Mouse (Mus musculus): ENCODE results near the gene Sdsl. TPM values are rescaled to one million over a fixed set of nuclear protein-coding genes. Genes with fewer than 3 reads are reported as not detected.
A peak's percentile ranks its signal among the peaks of the same experiment; 100 is the strongest.

Gene Sdsl
- polyA plus RNA-seq, 1 experiment from 2014 or later = 14.1 TPM

DNA sequence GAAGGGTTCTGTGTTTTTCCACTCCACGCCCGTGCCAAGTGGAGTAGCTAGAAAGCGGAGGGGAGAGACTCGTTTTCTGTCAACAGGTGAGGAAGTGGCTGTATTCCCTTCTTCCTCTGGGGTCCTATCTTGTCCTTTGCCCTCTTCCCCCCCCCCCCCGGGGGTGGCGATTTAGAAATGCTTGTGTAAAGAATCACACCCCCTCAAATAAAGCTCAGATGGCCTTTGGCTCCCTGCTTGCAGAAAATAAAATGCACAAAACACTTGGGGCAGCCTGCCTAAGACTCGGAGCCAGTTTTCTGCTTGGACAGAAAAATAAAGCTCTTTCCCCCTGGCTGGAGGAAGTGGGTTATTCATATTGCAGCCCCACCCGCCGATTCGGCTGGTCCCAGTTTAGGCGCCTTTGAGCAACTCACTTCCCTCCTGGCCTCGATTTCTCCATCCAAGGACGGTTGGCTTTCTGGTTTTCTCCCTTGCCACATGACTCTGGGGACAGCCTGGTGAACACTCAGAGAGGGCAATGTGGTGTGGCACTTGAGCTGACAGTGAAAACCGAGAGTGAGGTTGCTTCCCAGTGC is 39.1 kb upstream of the Sdsl start:
- Histone ChIP-seq H3K27ac (replicated peaks in 1 of 2; ENCODE audit: control insufficient read depth in 1 of 2, insufficient read depth in 1 of 2, low read depth in 2 of 2, low read length in 2 of 2) (no peak overlapping the region), H3K9me3 (ENCODE audit: control insufficient read depth, low read length) (no peaks in the 10 kb centered on the region; the same call in 1 of the 2 replicates), H3K36me3 (ENCODE audit: control insufficient read depth, insufficient read depth, low read length) (no peaks in the 10 kb centered on the region), H3K27me3 (ENCODE audit: control insufficient read depth, insufficient read depth, low read length) (no peaks in the 10 kb centered on the region), H3K4me2 (ENCODE audit: low read length) (peak overlapping the region; percentile 82), H3K9ac (ENCODE audit: low read length) (peak overlapping the region; percentile 70), H3K4me1 (ENCODE audit: control insufficient read depth in 2 of 2, insufficient read depth in 2 of 2, low read length in 2 of 2) (peaks cover 17 to 36% of the 10 kb centered on the region in 2 experiments; a peak in 3 of 4 replicates), H3K4me3 (ENCODE audit: control insufficient read depth in 1 of 2, insufficient read depth in 1 of 2, low read depth in 1 of 2, low read length in 2 of 2) (peak overlapping the region; percentile 57 to 79)
- no peak for ATAC-seq (ENCODE audit: insufficient number of reproducible peaks, insufficient read depth, low FRiP score, low read depth)
- WGBS = 29% methylated on average over 14 of the region's 14 CpGs

- no peaks in the 10 kb centered on the region for H3K27me3 ChIP-seq (ENCODE audit: control insufficient read depth, insufficient read depth, low read length)
- peak; percentile 88 for ATAC-seq (ENCODE audit: insufficient number of reproducible peaks, insufficient read depth, low FRiP score, low read depth)
- no peak within 1 kb of the TSS for H3K27ac ChIP-seq (replicated peaks in 1 of 2; ENCODE audit: control insufficient read depth in 1 of 2, insufficient read depth in 1 of 2, low read depth in 2 of 2, low read length in 2 of 2)
- peak within 1 kb of the TSS; percentile 70 for H3K9ac ChIP-seq (ENCODE audit: low read length)
- WGBS = 2% methylated on average over 36 of the region's 36 CpGs
- peak within 1 kb of the TSS; percentile 57 to 79 for H3K4me3 ChIP-seq (ENCODE audit: control insufficient read depth in 1 of 2, insufficient read depth in 1 of 2, low read depth in 1 of 2, low read length in 2 of 2)
- H3K9me3 ChIP-seq (ENCODE audit: control insufficient read depth, low read length) = no peaks in the 10 kb centered on the region; the same call in 1 of the 2 replicates
- peak within 1 kb of the TSS; percentile 82 for H3K4me2 ChIP-seq (ENCODE audit: low read length)
- no peaks in the 10 kb centered on the region for H3K36me3 ChIP-seq (ENCODE audit: control insufficient read depth, insufficient read depth, low read length)
- peaks cover 12 to 35% of the 10 kb centered on the region in 2 experiments; a peak in 3 of 4 replicates for H3K4me1 ChIP-seq (ENCODE audit: control insufficient read depth in 2 of 2, insufficient read depth in 2 of 2, low read length in 2 of 2)
Observed at GRCm38 (mm10) chr5:120510982-120511642, 38.5 kb upstream of the Sdsl start, which contains the start of gene Slc8b1. Slc8b1 (plus strand) TSS chr5:120511168.

DNA sequence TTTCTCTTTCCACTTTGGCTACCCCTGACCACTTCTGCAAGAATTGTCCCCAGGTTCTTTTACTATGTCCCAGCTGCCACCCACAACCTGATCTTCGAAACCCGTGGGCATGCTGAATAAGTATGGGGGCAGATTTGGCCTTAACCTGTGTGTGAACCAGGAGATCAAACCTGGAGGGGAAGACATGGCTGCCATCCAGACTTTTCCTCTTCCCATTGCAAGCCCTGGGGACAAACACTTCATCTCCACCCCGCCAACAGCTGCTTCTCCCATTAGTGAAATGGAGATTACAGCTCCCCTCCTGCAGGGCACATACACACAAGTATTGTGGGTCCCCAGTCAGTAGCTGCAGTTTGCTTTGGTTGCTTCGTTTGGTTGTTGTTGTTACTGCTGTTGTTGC is 34.7 kb upstream of the Sdsl start:
- WGBS = 68% methylated on average over 4 of the region's 4 CpGs
- Histone ChIP-seq H3K27ac (replicated peaks in 1 of 2; ENCODE audit: control insufficient read depth in 1 of 2, insufficient read depth in 1 of 2, low read depth in 2 of 2, low read length in 2 of 2) (no peak overlapping the region), H3K4me2 (ENCODE audit: low read length) (no peak overlapping the region), H3K9me3 (ENCODE audit: control insufficient read depth, low read length) (no peaks in the 10 kb centered on the region; the same call in 1 of the 2 replicates), H3K4me1 (ENCODE audit: control insufficient read depth in 2 of 2, insufficient read depth in 2 of 2, low read length in 2 of 2) (peaks cover 6 to 25% of the 10 kb centered on the region in 2 experiments), H3K27me3 (ENCODE audit: control insufficient read depth, insufficient read depth, low read length) (no peaks in the 10 kb centered on the region), H3K36me3 (ENCODE audit: control insufficient read depth, insufficient read depth, low read length) (no peaks in the 10 kb centered on the region), H3K9ac (ENCODE audit: low read length) (no peak overlapping the region), H3K4me3 (ENCODE audit: control insufficient read depth in 1 of 2, insufficient read depth in 1 of 2, low read depth in 1 of 2, low read length in 2 of 2) (no peak overlapping the region)
- ATAC-seq (ENCODE audit: insufficient number of reproducible peaks, insufficient read depth, low FRiP score, low read depth) = no peak

DNA sequence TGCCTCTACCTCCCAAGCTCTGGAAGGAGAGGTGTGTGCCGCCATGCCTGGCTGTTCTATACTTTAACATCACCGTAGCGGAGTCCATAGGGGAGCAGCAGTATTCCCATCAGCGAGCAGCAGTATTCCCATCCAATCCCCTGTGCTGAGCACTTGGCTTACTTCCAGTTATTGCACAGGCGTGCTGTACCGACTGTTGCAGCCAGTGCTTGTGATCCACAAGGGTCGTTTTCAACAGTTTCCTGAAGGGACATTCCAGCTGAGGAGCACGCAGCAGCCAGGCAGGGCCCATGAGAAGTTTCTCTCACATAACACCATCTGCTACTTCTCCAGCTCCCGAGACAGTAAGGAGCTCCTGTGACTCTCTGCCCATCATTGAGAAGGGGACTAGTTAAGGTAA is 33.9 kb upstream of the Sdsl start:
- H3K9me3 ChIP-seq (ENCODE audit: control insufficient read depth, low read length) = no peaks in the 10 kb centered on the region; the same call in 1 of the 2 replicates
- H3K36me3 ChIP-seq (ENCODE audit: control insufficient read depth, insufficient read depth, low read length) = no peaks in the 10 kb centered on the region
- peaks cover 10 to 31% of the 10 kb centered on the region in 2 experiments for H3K4me1 ChIP-seq (ENCODE audit: control insufficient read depth in 2 of 2, insufficient read depth in 2 of 2, low read length in 2 of 2)
- H3K9ac ChIP-seq (ENCODE audit: low read length) = no peak overlapping the region
- no peak overlapping the region for H3K4me2 ChIP-seq (ENCODE audit: low read length)
- H3K4me3 ChIP-seq (ENCODE audit: control insufficient read depth in 1 of 2, insufficient read depth in 1 of 2, low read depth in 1 of 2, low read length in 2 of 2) = no peak overlapping the region
- ATAC-seq (ENCODE audit: insufficient number of reproducible peaks, insufficient read depth, low FRiP score, low read depth) = no peak
- H3K27ac ChIP-seq (replicated peaks in 1 of 2; ENCODE audit: control insufficient read depth in 1 of 2, insufficient read depth in 1 of 2, low read depth in 2 of 2, low read length in 2 of 2) = no peak overlapping the region
- 34% methylated on average over 9 of the region's 9 CpGs for WGBS
- no peaks in the 10 kb centered on the region for H3K27me3 ChIP-seq (ENCODE audit: control insufficient read depth, insufficient read depth, low read length)

- no peaks in the 10 kb centered on the region for H3K36me3 ChIP-seq (ENCODE audit: control insufficient read depth, insufficient read depth, low read length)
- no peak for ATAC-seq (ENCODE audit: insufficient number of reproducible peaks, insufficient read depth, low FRiP score, low read depth)
- 65% methylated on average over 9 of the region's 9 CpGs for WGBS
- peak overlapping the region; percentile 34; the same call in 1 of the 2 replicates for H3K4me2 ChIP-seq (ENCODE audit: low read length)
- peaks cover 10 to 27% of the 10 kb centered on the region in 2 experiments for H3K4me1 ChIP-seq (ENCODE audit: control insufficient read depth in 2 of 2, insufficient read depth in 2 of 2, low read length in 2 of 2)
- no peak overlapping the region for H3K27ac ChIP-seq (replicated peaks in 1 of 2; ENCODE audit: control insufficient read depth in 1 of 2, insufficient read depth in 1 of 2, low read depth in 2 of 2, low read length in 2 of 2)
- no peak overlapping the region for H3K9ac ChIP-seq (ENCODE audit: low read length)
- H3K9me3 ChIP-seq (ENCODE audit: control insufficient read depth, low read length) = no peaks in the 10 kb centered on the region; the same call in 1 of the 2 replicates
- H3K4me3 ChIP-seq (ENCODE audit: control insufficient read depth in 1 of 2, insufficient read depth in 1 of 2, low read depth in 1 of 2, low read length in 2 of 2) = no peak overlapping the region
- H3K27me3 ChIP-seq (ENCODE audit: control insufficient read depth, insufficient read depth, low read length) = no peaks in the 10 kb centered on the region
Observed at GRCm38 (mm10) chr5:120505781-120506180, 33.2 kb upstream of the Sdsl start.

GRCm38 (mm10) chr5:120505368-120505767 is 32.8 kb upstream of the Sdsl start:
- no peak overlapping the region for H3K27ac ChIP-seq (replicated peaks in 1 of 2; ENCODE audit: control insufficient read depth in 1 of 2, insufficient read depth in 1 of 2, low read depth in 2 of 2, low read length in 2 of 2)
- ATAC-seq (ENCODE audit: insufficient number of reproducible peaks, insufficient read depth, low FRiP score, low read depth) = no peak
- H3K27me3 ChIP-seq (ENCODE audit: control insufficient read depth, insufficient read depth, low read length) = no peaks in the 10 kb centered on the region
- H3K4me2 ChIP-seq (ENCODE audit: low read length) = peak overlapping the region; percentile 34; the same call in 1 of the 2 replicates
- 0 out of 4 replicates have a peak overlapping the region, but pooled peaks of 1 of the 2 experiments have one; percentile 0 for H3K4me3 ChIP-seq (ENCODE audit: control insufficient read depth in 1 of 2, insufficient read depth in 1 of 2, low read depth in 1 of 2, low read length in 2 of 2)
- H3K4me1 ChIP-seq (ENCODE audit: control insufficient read depth in 2 of 2, insufficient read depth in 2 of 2, low read length in 2 of 2) = peaks cover 10 to 23% of the 10 kb centered on the region in 2 experiments
- H3K9ac ChIP-seq (ENCODE audit: low read length) = no peak overlapping the region
- whole genome bisulfite sequencing = 22% methylated on average over 16 of the region's 16 CpGs
- no peaks in the 10 kb centered on the region; the same call in 1 of the 2 replicates for H3K9me3 ChIP-seq (ENCODE audit: control insufficient read depth, low read length)
- H3K36me3 ChIP-seq (ENCODE audit: control insufficient read depth, insufficient read depth, low read length) = no peaks in the 10 kb centered on the region

GRCm38 (mm10) chr5:120503144-120503795 is 30.7 kb upstream of the Sdsl start, which contains the start of gene Plbd2:
Plbd2 (minus strand) TSS chr5:120503625.
- peaks cover 10 to 23% of the 10 kb centered on the region in 2 experiments for H3K4me1 ChIP-seq (ENCODE audit: control insufficient read depth in 2 of 2, insufficient read depth in 2 of 2, low read length in 2 of 2)
- 0 out of 4 replicates have a peak within 1 kb of the TSS, but pooled peaks of 1 of the 2 experiments have one; percentile 35 for H3K27ac ChIP-seq (replicated peaks in 1 of 2; ENCODE audit: control insufficient read depth in 1 of 2, insufficient read depth in 1 of 2, low read depth in 2 of 2, low read length in 2 of 2)
- H3K36me3 ChIP-seq (ENCODE audit: control insufficient read depth, insufficient read depth, low read length) = peaks cover 6% of the 10 kb centered on the region
- peak within 1 kb of the TSS; percentile 93 for H3K9ac ChIP-seq (ENCODE audit: low read length)
- WGBS = under 1% methylated on average over 47 of the region's 55 CpGs
- no peaks in the 10 kb centered on the region for H3K27me3 ChIP-seq (ENCODE audit: control insufficient read depth, insufficient read depth, low read length)
- H3K4me3 ChIP-seq (ENCODE audit: control insufficient read depth in 1 of 2, insufficient read depth in 1 of 2, low read depth in 1 of 2, low read length in 2 of 2) = peak within 1 kb of the TSS; percentile 83 to 94
- H3K4me2 ChIP-seq (ENCODE audit: low read length) = peak within 1 kb of the TSS; percentile 95
- ATAC-seq (ENCODE audit: insufficient number of reproducible peaks, insufficient read depth, low FRiP score, low read depth) = peak; percentile 76
- H3K9me3 ChIP-seq (ENCODE audit: control insufficient read depth, low read length) = no peaks in the 10 kb centered on the region
